Mouse (Mus musculus) lung, embryonic 14.5 days (tissue): ENCODE results near the gene Snrk. TPM values are rescaled to one million over a fixed set of nuclear protein-coding genes. Genes with fewer than 3 reads are reported as not detected.

Source experiments
- ATAC-seq: fragments of 200-750 bp; cut with Nextera tagmentation; 2 replicates; pipeline ENCODE4 v1.8.0; 2017; ENCODE audit warnings: mild to moderate bottlenecking, moderate TSS enrichment, moderate library complexity; ENCODE audit not compliant: insufficient read depth
- DNase-seq: peaks from one replicate; pipeline ENCODE4 v3.0.0-alpha.2; 2015
- H3K27ac ChIP-seq: fragments of 300-500 bp; sonication (generic); 2 replicates; pipeline ENCODE4 v1.5.1; 2014; ENCODE audit warnings: low read depth, mild to moderate bottlenecking, moderate library complexity
- H3K27me3 ChIP-seq: fragments of 300-500 bp; sonication (generic); 2 replicates; pipeline ENCODE4 v1.6.1; 2014; ENCODE audit warnings: low read length, control low read depth; ENCODE audit not compliant: insufficient read depth
- H3K36me3 ChIP-seq: fragments of 300-500 bp; sonication (generic); 2 replicates; pipeline ENCODE4 v1.6.1; 2014; ENCODE audit warnings: control low read depth; ENCODE audit not compliant: insufficient read depth
- H3K4me1 ChIP-seq: fragments of 300-500 bp; sonication (generic); 2 replicates; pipeline ENCODE4 v1.6.1; 2014; ENCODE audit warnings: antibody characterized with exemption, control low read depth; ENCODE audit not compliant: insufficient read depth
- H3K4me2 ChIP-seq: fragments of 300-500 bp; sonication (generic); 2 replicates; pipeline ENCODE4 v1.6.1; 2014; ENCODE audit warnings: mild to moderate bottlenecking
- H3K4me3 ChIP-seq: fragments of 300-500 bp; sonication (generic); 2 replicates; pipeline ENCODE4 v1.5.1; 2014; ENCODE audit warnings: low read depth, low read length
- H3K9ac ChIP-seq: fragments of 300-500 bp; sonication (generic); 2 replicates; pipeline ENCODE4 v1.6.1; 2014
- H3K9me3 ChIP-seq: fragments of 300-500 bp; sonication (generic); 2 replicates; pipeline ENCODE4 v1.6.1; 2016; ENCODE audit warnings: low read depth, low read length, control low read depth
- CTCF ChIP-seq: IDR thresholded peaks from 2 replicates; pipeline ENCODE4 v1.5.1; 2016; ENCODE audit warnings: antibody characterized with exemption, low read depth
- WGBS: fragments of 180-500 bp; shearing (Covaris S2); extraction: QIAGEN DNeasy Blood & Tissue Kit; methylation state at CpG from one replicate; pipeline ENCODE4 v1.1.7; 2014; 5-methylcytosine and 5-hydroxymethylcytosine counted together
- polyA plus RNA-seq: library from polyadenylated mRNA; unstranded; fragments of >200 nt; fragmentation: Nextera tagmentation; extraction: Ambion mirVana; gene quantifications from 2 replicates; pipeline ENCODE4 v1.2.1, GENCODE M21; 2014

Snrk gene
- polyA plus RNA-seq, 1 experiment from 2014 or later, result 58.4 TPM

DNA sequence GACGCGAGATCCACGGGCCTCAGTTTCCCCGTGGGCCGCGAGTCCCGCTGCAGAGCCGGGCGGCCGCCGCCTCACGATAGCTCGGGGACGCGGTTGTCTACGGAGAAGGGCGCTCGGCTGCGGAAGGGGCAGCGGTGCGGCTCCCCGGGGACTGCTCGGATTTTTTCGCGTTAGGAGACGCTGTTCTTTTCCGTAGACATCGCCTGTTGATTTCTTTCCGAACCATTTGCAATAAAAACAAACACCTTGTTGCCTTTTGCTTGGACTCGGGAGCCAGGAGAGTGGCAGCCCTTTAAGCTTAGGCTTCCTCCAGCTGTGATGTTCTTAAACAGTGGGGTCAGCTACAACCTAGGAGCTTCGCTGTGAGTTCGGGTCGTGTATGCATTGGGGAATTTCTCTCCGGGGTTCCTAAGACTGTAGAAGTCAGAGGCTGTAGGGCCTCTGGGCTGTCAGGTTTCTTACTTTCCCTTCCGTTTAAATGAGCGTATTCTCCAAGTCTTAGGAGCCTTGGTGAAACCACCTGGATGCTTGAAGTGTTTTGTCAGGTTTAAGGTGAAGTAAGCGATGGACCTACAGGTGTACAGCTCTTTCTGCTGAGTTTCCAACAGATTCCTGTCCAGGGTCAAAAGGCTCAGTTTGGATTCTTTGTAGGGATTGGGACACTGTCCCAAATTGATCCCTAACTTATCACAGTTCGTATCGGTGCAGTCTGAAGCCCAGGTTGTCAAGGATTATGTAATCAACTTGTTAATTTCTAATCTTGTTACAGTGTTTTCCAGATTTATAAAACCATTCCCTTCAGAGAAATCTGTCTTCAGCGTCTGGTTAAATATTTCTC is 845 bp downstream of the Snrk start:
- H3K27me3 ChIP-seq, result no peaks in the 10 kb centered on the region
- no peaks in the 10 kb centered on the region for H3K9me3 ChIP-seq
- peak overlapping the region; percentile 81 for H3K4me2 ChIP-seq
- 0 out of 2 replicates have a peak, but pooled peaks cover 3% of the 10 kb centered on the region for H3K4me1 ChIP-seq
- H3K36me3 ChIP-seq, result no peaks in the 10 kb centered on the region; the same call in 1 of the 2 replicates
- DNase-seq (peak; percentile 42), ATAC-seq (peak; percentile 50)
- no peak for TF ChIP-seq CTCF
- peak overlapping the region; percentile 89; the same call in 1 of the 2 replicates for H3K27ac ChIP-seq
- WGBS, result 3% methylated on average over 40 of the region's 40 CpGs
- peak overlapping the region; percentile 67 for H3K4me3 ChIP-seq
- peak overlapping the region; percentile 90 for H3K9ac ChIP-seq

DNA sequence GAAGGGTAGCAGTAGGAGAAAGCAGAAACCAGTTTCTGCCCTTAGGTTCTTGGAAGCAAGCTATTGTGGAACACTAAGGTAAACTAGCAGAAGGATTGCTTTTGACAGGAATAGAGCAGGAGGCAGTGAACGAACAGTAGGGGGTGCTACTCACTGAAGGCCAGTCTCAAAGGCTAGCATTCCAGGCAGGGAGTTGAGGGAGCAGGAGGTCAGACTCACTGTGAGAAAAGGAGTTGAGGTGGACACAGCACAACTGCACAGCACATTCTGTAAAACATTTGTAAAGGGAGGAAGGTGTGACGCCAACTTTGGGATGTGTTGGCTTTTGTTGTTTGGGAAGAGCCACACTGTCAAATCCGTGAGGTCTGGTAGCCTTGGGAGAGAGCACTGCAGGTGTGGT is 3.0 kb downstream of the Snrk start:
- Histone ChIP-seq H3K36me3 (no peaks in the 10 kb centered on the region; the same call in 1 of the 2 replicates), H3K9ac (no peak overlapping the region), H3K27me3 (no peaks in the 10 kb centered on the region), H3K27ac (no peak overlapping the region), H3K4me2 (peak overlapping the region; percentile 81; the same call in 1 of the 2 replicates), H3K4me1 (0 out of 2 replicates have a peak, but pooled peaks cover 3% of the 10 kb centered on the region), H3K9me3 (no peaks in the 10 kb centered on the region), H3K4me3 (no peak overlapping the region)
- WGBS, result 44% methylated on average over 3 of the region's 3 CpGs
- no peak for ATAC-seq
- peak; percentile 78 for TF ChIP-seq CTCF
- peak; percentile 74 for DNase-seq

DNA sequence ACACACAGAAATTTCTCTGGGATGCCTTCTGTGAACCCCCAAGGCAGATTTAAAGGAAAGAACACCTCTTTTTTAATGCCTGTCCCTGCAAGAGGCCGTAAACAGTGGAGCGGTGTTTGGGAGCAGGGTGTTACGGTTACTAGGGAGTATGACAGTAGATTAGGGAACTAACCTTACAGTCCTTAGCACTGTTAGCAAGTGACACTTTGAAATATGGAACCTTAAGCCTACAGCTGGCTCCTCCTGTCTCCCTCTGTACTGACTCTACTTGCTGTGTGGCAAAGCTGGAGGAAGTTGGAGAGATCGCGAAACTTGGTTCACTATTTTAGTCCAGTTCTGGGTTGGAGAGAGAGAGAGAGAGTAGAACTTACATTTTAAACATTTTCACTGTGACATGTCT is 5.0 kb downstream of the Snrk start:
- 0 out of 2 replicates have a peak, but pooled peaks cover 3% of the 10 kb centered on the region for H3K4me1 ChIP-seq
- TF ChIP-seq CTCF, result no peak
- H3K9ac ChIP-seq, result no peak overlapping the region
- H3K4me3 ChIP-seq, result no peak overlapping the region
- H3K27me3 ChIP-seq, result no peaks in the 10 kb centered on the region
- H3K27ac ChIP-seq, result no peak overlapping the region
- WGBS, result 83% methylated on average over 5 of the region's 5 CpGs
- no peaks in the 10 kb centered on the region; the same call in 1 of the 2 replicates for H3K36me3 ChIP-seq
- H3K4me2 ChIP-seq, result no peak overlapping the region
- H3K9me3 ChIP-seq, result no peaks in the 10 kb centered on the region
- DNase-seq, result no peak
- no peak for ATAC-seq

DNA sequence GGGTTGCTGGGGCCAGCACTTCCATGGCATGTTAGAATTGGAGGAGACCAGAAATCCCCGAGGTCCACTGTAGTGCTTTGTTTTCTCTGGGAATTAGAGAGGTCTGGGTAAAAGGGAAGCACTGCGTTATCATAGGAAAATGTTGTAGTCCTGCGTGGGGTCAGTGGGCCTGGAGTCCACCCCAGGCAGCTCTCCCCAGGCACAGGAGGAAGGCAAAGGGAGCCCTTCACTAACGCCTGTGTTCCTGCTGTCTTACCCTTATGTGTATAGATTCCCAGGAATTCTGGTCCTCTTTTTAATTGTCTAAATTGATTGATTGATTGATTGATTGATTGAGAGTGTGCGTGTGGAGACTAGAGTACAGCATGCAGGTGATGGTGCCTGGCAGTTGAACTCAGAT is 6.1 kb downstream of the Snrk start:
- ATAC-seq, result no peak
- 53% methylated on average over 5 of the region's 5 CpGs for WGBS
- no peak overlapping the region for H3K27ac ChIP-seq

DNA sequence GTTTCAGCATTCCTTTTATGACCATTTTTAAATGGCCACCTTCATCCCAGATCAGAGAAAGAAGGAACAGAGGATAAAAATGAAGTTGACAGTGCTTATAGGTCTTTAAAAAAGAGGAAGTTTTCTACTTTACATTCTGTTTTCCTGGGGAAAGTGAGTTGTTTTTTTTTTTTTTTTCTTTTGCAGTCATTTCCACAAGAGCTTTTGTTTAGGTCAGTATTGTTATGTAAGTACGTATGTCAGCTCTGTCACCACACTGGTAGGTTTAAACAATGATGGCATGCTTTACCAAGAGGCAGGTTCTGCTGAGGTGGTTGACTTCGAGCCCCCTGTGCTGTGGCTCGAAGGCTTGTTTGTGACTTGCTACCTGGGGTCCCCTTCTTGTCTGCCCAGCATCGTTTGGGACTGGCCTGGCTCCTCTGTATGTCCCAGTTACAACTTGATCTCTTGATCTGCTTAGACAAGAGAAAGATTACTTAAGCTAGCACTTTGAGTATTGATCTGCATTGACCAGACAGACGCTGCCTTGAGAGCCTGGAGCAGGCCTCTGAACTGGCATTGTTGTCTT is 8.7 kb downstream of the Snrk start:
- ATAC-seq, result no peak
- 69% methylated on average over 5 of the region's 5 CpGs for WGBS
- Histone ChIP-seq H3K4me3 (no peak overlapping the region), H3K4me2 (no peak overlapping the region), H3K27me3 (no peaks in the 10 kb centered on the region), H3K9ac (no peak overlapping the region), H3K4me1 (0 out of 2 replicates have a peak, but pooled peaks cover 6% of the 10 kb centered on the region), H3K36me3 (no peaks in the 10 kb centered on the region; the same call in 1 of the 2 replicates), H3K9me3 (no peaks in the 10 kb centered on the region), H3K27ac (no peak overlapping the region)
- DNase-seq, result no peak
- TF ChIP-seq CTCF, result no peak

More for the DNA sequence above, 6.1 kb downstream of the Snrk start:
- no peaks in the 10 kb centered on the region for H3K27me3 ChIP-seq
- H3K4me1 ChIP-seq, result 0 out of 2 replicates have a peak, but pooled peaks cover 1% of the 10 kb centered on the region
- H3K9ac ChIP-seq, result no peak overlapping the region
- H3K9me3 ChIP-seq, result no peaks in the 10 kb centered on the region
- TF ChIP-seq CTCF, result no peak
- no peak overlapping the region for H3K4me3 ChIP-seq
- H3K36me3 ChIP-seq, result no peaks in the 10 kb centered on the region; the same call in 1 of the 2 replicates
- no peak overlapping the region for H3K4me2 ChIP-seq
- DNase-seq, result no peak

DNA sequence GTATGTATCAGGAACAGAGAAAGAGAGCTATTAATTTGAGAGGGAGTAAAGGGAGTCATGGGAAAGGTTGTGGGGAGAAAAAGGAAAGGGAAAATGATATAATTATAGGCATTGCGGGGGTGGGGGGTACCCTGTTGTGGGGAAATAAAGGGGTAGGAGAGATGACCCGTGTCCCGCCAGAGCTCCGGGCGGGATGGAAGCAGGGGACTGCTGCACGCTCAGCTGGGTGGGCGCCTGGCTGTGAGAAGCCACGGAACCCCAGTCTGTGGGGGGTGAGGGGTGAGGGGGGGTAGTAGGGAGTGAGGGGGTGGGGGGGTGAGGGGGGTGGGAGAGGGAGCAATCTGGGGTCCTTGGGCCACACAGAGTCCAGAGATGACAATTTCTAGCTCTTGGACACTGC is 9.7 kb downstream of the Snrk start:
- Histone ChIP-seq H3K4me2 (no peak overlapping the region), H3K9ac (no peak overlapping the region), H3K27ac (no peak overlapping the region), H3K4me1 (0 out of 2 replicates have a peak, but pooled peaks cover 6% of the 10 kb centered on the region), H3K4me3 (no peak overlapping the region), H3K27me3 (no peaks in the 10 kb centered on the region), H3K9me3 (no peaks in the 10 kb centered on the region), H3K36me3 (peaks cover 1% of the 10 kb centered on the region; the same call in 1 of the 2 replicates)
- ATAC-seq (no peak), DNase-seq (no peak)
- TF ChIP-seq CTCF, result no peak
- WGBS, result 86% methylated on average over 8 of the region's 8 CpGs

DNA sequence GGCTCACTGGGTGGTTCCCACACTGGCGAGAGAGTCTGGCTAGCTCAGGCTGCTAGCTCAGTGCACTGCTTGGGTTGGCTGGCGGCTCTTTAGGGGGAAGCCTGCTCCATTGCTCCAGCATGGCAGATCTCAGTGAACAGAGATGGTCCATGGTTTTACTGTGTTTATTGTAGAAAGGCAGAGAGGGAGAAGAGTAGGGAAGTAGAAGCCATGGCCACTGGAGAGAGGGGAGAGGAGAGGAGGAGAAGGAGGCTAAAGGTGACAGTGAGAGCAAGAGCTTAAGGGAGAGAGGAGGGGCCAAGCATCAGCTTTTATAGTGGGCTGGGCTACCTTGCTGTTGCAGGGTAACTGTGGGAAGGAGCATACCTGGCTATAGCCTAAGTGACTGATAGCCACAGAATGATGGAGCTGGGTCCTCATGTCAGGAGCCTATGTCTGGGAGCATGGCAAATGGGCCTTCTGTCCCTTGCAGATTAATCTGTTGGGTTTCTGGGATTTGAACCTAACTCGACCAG is 10.3 kb downstream of the Snrk start:
- no peak for DNase-seq
- no peak for ATAC-seq
- H3K9me3 ChIP-seq, result no peaks in the 10 kb centered on the region
- no peak overlapping the region for H3K27ac ChIP-seq
- 63% methylated on average over 3 of the region's 3 CpGs for WGBS
- H3K4me1 ChIP-seq, result 0 out of 2 replicates have a peak, but pooled peaks cover 6% of the 10 kb centered on the region
- peaks cover 3% of the 10 kb centered on the region; the same call in 1 of the 2 replicates for H3K36me3 ChIP-seq
- no peak for TF ChIP-seq CTCF
- no peak overlapping the region for H3K9ac ChIP-seq
- no peak overlapping the region for H3K4me3 ChIP-seq
- no peaks in the 10 kb centered on the region for H3K27me3 ChIP-seq
- H3K4me2 ChIP-seq, result no peak overlapping the region
